Mouse (Mus musculus): ENCODE measurements around the gene Islr2. TPM values are rescaled to one million over a fixed set of nuclear protein-coding genes. Genes with fewer than 3 reads are reported as not detected.

Islr2 gene
- polyA plus RNA-seq, 2 experiments, result 0.03 TPM; not detected in 1

DNA sequence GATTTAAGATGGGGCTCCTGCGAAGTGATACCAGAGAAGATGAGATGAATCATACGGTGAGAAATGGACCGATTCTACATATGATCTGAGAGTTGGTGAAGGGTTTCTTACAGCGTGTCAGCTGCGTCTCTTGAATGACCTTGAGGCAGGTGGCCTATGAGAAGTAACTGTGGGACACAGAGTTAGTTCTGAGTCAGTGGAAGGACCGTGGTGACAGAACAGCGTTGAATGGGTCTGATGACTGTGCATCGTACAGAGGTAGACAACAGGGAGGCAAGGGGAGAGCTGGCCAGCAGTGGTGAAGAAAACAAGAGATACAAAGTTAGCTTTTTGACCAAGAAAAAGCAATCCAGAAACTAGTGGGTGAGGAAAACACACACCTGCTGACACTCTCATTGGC is 46.2 kb upstream of the Islr2 start:
- Histone ChIP-seq H3K4me2 (ENCODE audit: low read depth) (peak overlapping the region; percentile 73), H3K27ac (peak overlapping the region; percentile 92), H3K36me3 (replicated peaks; ENCODE audit: control insufficient read depth, insufficient read depth, low read depth) (peaks cover under 1% of the 10 kb centered on the region), H3K4me3 (ENCODE audit: insufficient read depth in 1 of 2, low read depth in 2 of 2, low read length in 2 of 2) (peak overlapping the region in 1 of 2 experiments; percentile 87; a peak in 1 of 4 replicates), H3K9me3 (ENCODE audit: control insufficient read depth, low read length) (no peaks in the 10 kb centered on the region), H3K9ac (replicated peaks) (peak overlapping the region; percentile 81), H3K27me3 (ENCODE audit: control insufficient read depth, insufficient read depth, low read length) (no peaks in the 10 kb centered on the region), H3K4me1 (replicated peaks; ENCODE audit: control insufficient read depth in 2 of 2, insufficient read depth in 2 of 2, low read length in 1 of 2) (peaks cover 15 to 27% of the 10 kb centered on the region in 2 experiments)
- WGBS (ENCODE audit: insufficient replicate concordance), result 77% methylated on average over 8 of the region's 8 CpGs
- DNase-seq (ENCODE audit: low read depth in 3 of 3, low spot score in 3 of 3) (no peak), ATAC-seq (ENCODE audit: insufficient read depth) (no peak)
- TF ChIP-seq CTCF (IDR thresholded peaks at IDR 0.05; ENCODE audit: low read depth) (no peak), EP300 (IDR thresholded peaks at IDR 0.05; ENCODE audit: low read depth) (no peak)

DNA sequence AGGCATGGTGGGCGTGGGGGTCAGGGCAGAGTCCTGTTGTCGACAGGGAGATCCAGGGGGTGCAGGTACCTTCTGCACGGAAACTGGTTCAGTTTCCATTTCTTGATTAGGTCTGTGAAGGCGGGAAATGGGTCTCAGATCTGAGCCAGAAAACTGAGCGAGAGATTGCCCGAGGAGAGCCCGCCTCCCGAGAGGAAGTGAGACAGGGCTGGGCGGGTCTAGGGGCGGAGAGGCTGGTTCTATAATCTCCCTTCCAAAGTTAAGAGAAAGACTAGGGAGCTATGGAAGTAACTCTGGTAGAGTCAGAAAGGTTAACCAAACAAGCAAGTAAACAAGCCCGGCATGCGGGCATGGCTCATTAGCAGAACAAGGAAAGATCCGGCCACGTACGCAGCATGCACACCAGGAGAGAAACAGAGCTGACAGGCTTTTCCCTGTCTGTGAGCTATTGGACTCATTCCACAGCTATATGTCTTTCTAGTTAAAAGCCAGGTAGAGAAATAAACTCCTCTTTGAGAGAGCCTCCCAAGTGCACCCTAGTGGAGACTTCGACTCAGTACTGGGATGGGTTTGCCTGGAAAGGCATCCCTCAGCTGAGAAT is 45.6 kb upstream of the Islr2 start, which contains the start of gene Pml:
Pml (minus strand) TSS at position 195 of the 601 bp plus-strand sequence.
- no peaks in the 10 kb centered on the region for H3K9me3 ChIP-seq (ENCODE audit: control insufficient read depth, low read length)
- peaks cover 21 to 29% of the 10 kb centered on the region in 2 experiments for H3K4me1 ChIP-seq (replicated peaks; ENCODE audit: control insufficient read depth in 2 of 2, insufficient read depth in 2 of 2, low read length in 1 of 2)
- peak within 1 kb of the TSS; percentile 73 for H3K4me2 ChIP-seq (ENCODE audit: low read depth)
- peak; percentile 70 to 73 (median 72) for DNase-seq (ENCODE audit: low read depth in 3 of 3, low spot score in 3 of 3)
- peak within 1 kb of the TSS; percentile 92 for H3K27ac ChIP-seq
- ATAC-seq (ENCODE audit: insufficient read depth), result peak; percentile 60
- peak within 1 kb of the TSS; percentile 81 for H3K9ac ChIP-seq (replicated peaks)
- peaks cover 7% of the 10 kb centered on the region for H3K36me3 ChIP-seq (replicated peaks; ENCODE audit: control insufficient read depth, insufficient read depth, low read depth)
- peak within 1 kb of the TSS; percentile 87 to 95 for H3K4me3 ChIP-seq (ENCODE audit: insufficient read depth in 1 of 2, low read depth in 2 of 2, low read length in 2 of 2)
- H3K27me3 ChIP-seq (ENCODE audit: control insufficient read depth, insufficient read depth, low read length), result no peaks in the 10 kb centered on the region
- WGBS (ENCODE audit: insufficient replicate concordance), result under 1% methylated on average over 16 of the region's 16 CpGs
- no peak for TF ChIP-seq CTCF (IDR thresholded peaks at IDR 0.05; ENCODE audit: low read depth)
- no peak for TF ChIP-seq EP300 (IDR thresholded peaks at IDR 0.05; ENCODE audit: low read depth)

GRCm38 (mm10) chr9:58248746-58249413 is 44.8 kb upstream of the Islr2 start:
- Histone ChIP-seq H3K9ac (replicated peaks) (peak overlapping the region; percentile 81), H3K4me3 (ENCODE audit: insufficient read depth in 1 of 2, low read depth in 2 of 2, low read length in 2 of 2) (peak overlapping the region; percentile 87 to 95), H3K4me1 (replicated peaks; ENCODE audit: control insufficient read depth in 2 of 2, insufficient read depth in 2 of 2, low read length in 1 of 2) (peaks cover 28 to 34% of the 10 kb centered on the region in 2 experiments), H3K36me3 (replicated peaks; ENCODE audit: control insufficient read depth, insufficient read depth, low read depth) (peaks cover 15% of the 10 kb centered on the region), H3K4me2 (ENCODE audit: low read depth) (peak overlapping the region; percentile 73), H3K9me3 (ENCODE audit: control insufficient read depth, low read length) (no peaks in the 10 kb centered on the region), H3K27me3 (ENCODE audit: control insufficient read depth, insufficient read depth, low read length) (no peaks in the 10 kb centered on the region), H3K27ac (peak overlapping the region; percentile 92)
- 6% methylated on average over 7 of the region's 7 CpGs for WGBS (ENCODE audit: insufficient replicate concordance)
- ATAC-seq (ENCODE audit: insufficient read depth), result peak; percentile 10; the same call in 1 of the 2 replicates
- TF ChIP-seq EP300 (IDR thresholded peaks at IDR 0.05; ENCODE audit: low read depth) (no peak), CTCF (IDR thresholded peaks at IDR 0.05; ENCODE audit: low read depth) (no peak)
- DNase-seq (ENCODE audit: low read depth in 3 of 3, low spot score in 3 of 3), result peak in 1 of 3 experiments; percentile 29

GRCm38 (mm10) chr9:58247064-58247759 is 43.1 kb upstream of the Islr2 start:
- H3K4me3 ChIP-seq (ENCODE audit: insufficient read depth in 1 of 2, low read depth in 2 of 2, low read length in 2 of 2), result peak overlapping the region; percentile 87 to 95
- peaks cover 40 to 41% of the 10 kb centered on the region in 2 experiments for H3K4me1 ChIP-seq (replicated peaks; ENCODE audit: control insufficient read depth in 2 of 2, insufficient read depth in 2 of 2, low read length in 1 of 2)
- 7% methylated on average over 25 of the region's 25 CpGs for WGBS (ENCODE audit: insufficient replicate concordance)
- H3K27ac ChIP-seq, result peak overlapping the region; percentile 92
- H3K9me3 ChIP-seq (ENCODE audit: control insufficient read depth, low read length), result no peaks in the 10 kb centered on the region
- H3K27me3 ChIP-seq (ENCODE audit: control insufficient read depth, insufficient read depth, low read length), result no peaks in the 10 kb centered on the region
- peak overlapping the region; percentile 73 for H3K4me2 ChIP-seq (ENCODE audit: low read depth)
- DNase-seq (ENCODE audit: low read depth in 3 of 3, low spot score in 3 of 3) (peak; percentile 72 to 77 (median 77)), ATAC-seq (ENCODE audit: insufficient read depth) (peak; percentile 82)
- TF ChIP-seq CTCF (IDR thresholded peaks at IDR 0.05; ENCODE audit: low read depth), result peak; percentile 98
- no peak; the same call in 1 of the 2 replicates for TF ChIP-seq EP300 (IDR thresholded peaks at IDR 0.05; ENCODE audit: low read depth)
- H3K9ac ChIP-seq (replicated peaks), result peak overlapping the region; percentile 81
- H3K36me3 ChIP-seq (replicated peaks; ENCODE audit: control insufficient read depth, insufficient read depth, low read depth), result peaks cover 30% of the 10 kb centered on the region
